8 mouse cellular contexts compared by ENCODE assay signal in genomic region chr7:128238991-128239390, GRCm38 (mm10). TPM values are rescaled to one million over a fixed set of nuclear protein-coding genes. Genes with fewer than 3 reads are reported as not detected.
DNase-seq lines count a peak whose midpoint lies in the region; ATAC-seq and TF ChIP-seq lines count a peak whose summit lies in the region.

No protein-coding gene starts in this region.

- 25% methylated on average over 4 of the region's 4 CpGs for WGBS in heart, embryonic 12.5 days
- WGBS in hindbrain, embryonic 10.5 days: 27% methylated on average over 4 of the region's 4 CpGs
- 32% methylated on average over 4 of the region's 4 CpGs for WGBS in limb, embryonic 14.5 days
- WGBS in midbrain, embryonic 16.5 days: 18% methylated on average over 4 of the region's 4 CpGs

- peak overlapping the region; percentile 78 for H3K4me3 ChIP-seq in heart, embryonic 12.5 days
- H3K4me3 ChIP-seq in cortical plate, adult 2 months (ENCODE audit: insufficient read depth, low read length): peak overlapping the region; percentile 81; the same call in 1 of the 2 replicates
- peak overlapping the region; percentile 69 for H3K4me3 ChIP-seq in hindbrain, embryonic 10.5 days
- H3K4me3 ChIP-seq in limb, embryonic 14.5 days (replicated peaks; ENCODE audit: low read length): peak overlapping the region; percentile 74
- H3K4me3 ChIP-seq in midbrain, embryonic 16.5 days (ENCODE audit: low read depth, low read length): peak overlapping the region; percentile 48

- H3K4me2 ChIP-seq in heart, embryonic 12.5 days: peak overlapping the region; percentile 77
- H3K4me2 ChIP-seq in limb, embryonic 14.5 days (replicated peaks; ENCODE audit: low read depth, low read length, severe bottlenecking): peak overlapping the region; percentile 72
- H3K4me2 ChIP-seq in midbrain, embryonic 16.5 days (ENCODE audit: low read length): peak overlapping the region; percentile 66

- no peak for TF ChIP-seq POLR2A in cortical plate, adult 2 months (IDR thresholded peaks at IDR 0.05; ENCODE audit: extremely low read depth, insufficient read depth, low read length)
- TF ChIP-seq POLR2A in limb, embryonic 14.5 days (IDR thresholded peaks at IDR 0.05; ENCODE audit: borderline replicate concordance, extremely low read depth, insufficient read depth, insufficient read length): no peak

- peaks cover 16% of the 10 kb centered on the region for H3K4me1 ChIP-seq in heart, embryonic 12.5 days (replicated peaks)
- peaks cover 3% of the 10 kb centered on the region; the same call in 1 of the 2 replicates for H3K4me1 ChIP-seq in cortical plate, adult 2 months (ENCODE audit: control insufficient read depth, insufficient read depth, low read length)
- H3K4me1 ChIP-seq in hindbrain, embryonic 10.5 days (replicated peaks): peaks cover 42% of the 10 kb centered on the region
- H3K4me1 ChIP-seq in limb, embryonic 14.5 days (ENCODE audit: control insufficient read depth, insufficient read depth, low read length): peaks cover 13% of the 10 kb centered on the region
- H3K4me1 ChIP-seq in midbrain, embryonic 16.5 days (ENCODE audit: control insufficient read depth, insufficient read depth, low read length): peaks cover 13% of the 10 kb centered on the region

- H3K9ac ChIP-seq in heart, embryonic 12.5 days: 0 out of 2 replicates have a peak overlapping the region, but pooled peaks have one; percentile 51
- peak overlapping the region; percentile 84; the same call in 1 of the 2 replicates for H3K9ac ChIP-seq in limb, embryonic 14.5 days (ENCODE audit: low read depth, low read length, severe bottlenecking)
- no peak overlapping the region for H3K9ac ChIP-seq in midbrain, embryonic 16.5 days (ENCODE audit: low read depth, low read length)

- ATAC-seq in heart, embryonic 12.5 days (ENCODE audit: insufficient number of reproducible peaks, low FRiP score): no peak
- ATAC-seq in limb, embryonic 14.5 days (ENCODE audit: low FRiP score, low read depth): no peak
- ATAC-seq in midbrain, embryonic 16.5 days: no peak

- peak overlapping the region; percentile 87 for H3K27ac ChIP-seq in heart, embryonic 12.5 days (ENCODE audit: poor library complexity, severe bottlenecking)
- no peak overlapping the region for H3K27ac ChIP-seq in cortical plate, adult 2 months (ENCODE audit: insufficient read depth, low read length)
- peak overlapping the region; percentile 97 for H3K27ac ChIP-seq in hindbrain, embryonic 10.5 days
- peak overlapping the region; percentile 87 for H3K27ac ChIP-seq in limb, embryonic 14.5 days (replicated peaks; ENCODE audit: low read depth, low read length)
- peak overlapping the region; percentile 99; the same call in 1 of the 2 replicates for H3K27ac ChIP-seq in midbrain, embryonic 16.5 days (ENCODE audit: low read length)

- peaks cover 51% of the 10 kb centered on the region for H3K36me3 ChIP-seq in heart, embryonic 12.5 days
- H3K36me3 ChIP-seq in hindbrain, embryonic 10.5 days: peaks cover 50% of the 10 kb centered on the region
- H3K36me3 ChIP-seq in limb, embryonic 14.5 days (ENCODE audit: control insufficient read depth, insufficient read depth, low read length): peaks cover 32% of the 10 kb centered on the region
- peaks cover 11% of the 10 kb centered on the region; the same call in 1 of the 2 replicates for H3K36me3 ChIP-seq in midbrain, embryonic 16.5 days (ENCODE audit: control insufficient read depth, insufficient read depth, low read length)

- intact Hi-C loops in heart, postnatal 36 days (cut with DNase I): no loop called here

- TF ChIP-seq CTCF in cortical plate, adult 2 months (IDR thresholded peaks at IDR 0.05; ENCODE audit: extremely low read depth, insufficient read depth, low read length): 0 out of 2 replicates have a peak, but pooled peaks have one; percentile 16

- H3K9me3 ChIP-seq in heart, embryonic 12.5 days (replicated peaks): no peaks in the 10 kb centered on the region
- no peaks in the 10 kb centered on the region for H3K9me3 ChIP-seq in hindbrain, embryonic 10.5 days
- H3K9me3 ChIP-seq in limb, embryonic 14.5 days (ENCODE audit: control insufficient read depth, low read length): no peaks in the 10 kb centered on the region
- no peaks in the 10 kb centered on the region for H3K9me3 ChIP-seq in midbrain, embryonic 16.5 days (replicated peaks; ENCODE audit: control insufficient read depth, low read length, poor library complexity, severe bottlenecking)

- no peak for DNase-seq in heart, postnatal 36 days
- no peak for DNase-seq in hindbrain, embryonic 10.5 days (ENCODE audit: low spot score)
- peak; percentile 60 for DNase-seq in limb, embryonic 14.5 days (ENCODE audit: low spot score)
- no peak for DNase-seq in gastrocnemius, postnatal 25 days
- DNase-seq in gastrocnemius, adult 8-10 months (ENCODE audit: low spot score in 2 of 2): no peak

- no peaks in the 10 kb centered on the region for H3K27me3 ChIP-seq in heart, embryonic 12.5 days (replicated peaks)
- no peaks in the 10 kb centered on the region for H3K27me3 ChIP-seq in hindbrain, embryonic 10.5 days (ENCODE audit: insufficient read depth, poor library complexity, severe bottlenecking)
- H3K27me3 ChIP-seq in limb, embryonic 14.5 days (ENCODE audit: control insufficient read depth, insufficient read depth, low read length): no peaks in the 10 kb centered on the region
- H3K27me3 ChIP-seq in midbrain, embryonic 16.5 days (ENCODE audit: control insufficient read depth, insufficient read depth, low read depth, low read length): no peaks in the 10 kb centered on the region

RNA-seq across cellular contexts. Expression of gene 9130023H24Rik, which starts 1.2 kb away (rescaled TPM):
- polyA plus RNA-seq in heart, embryonic 12.5 days (2016; fragmentation: Nextera tagmentation; extraction: Ambion mirVana): 7.1 and 7.5 TPM in 2 replicates
- total RNA-seq in heart, postnatal 36 days (2021): 1 to 10 TPM; 2.9 to 4.2 TPM
- 1.9 and 2.4 TPM in 2 replicates for polyA plus RNA-seq in cortical plate, adult 2 months (2012; rRNA removed)
- 10.2 and 13.5 TPM in 2 replicates for polyA plus RNA-seq in hindbrain, embryonic 10.5 days (2016; fragmentation: Nextera tagmentation; extraction: Ambion mirVana)
- polyA plus RNA-seq in limb, embryonic 14.5 days (2012; rRNA removed): 3.2 and 3.4 TPM in 2 replicates
- 8.1 and 8.8 TPM in 2 replicates for polyA plus RNA-seq in limb, embryonic 14.5 days (2014; fragmentation: Nextera tagmentation; extraction: Ambion mirVana)
- 6.8 and 7.7 TPM in 2 replicates for polyA plus RNA-seq in midbrain, embryonic 16.5 days (2015; fragmentation: Nextera tagmentation; extraction: Ambion mirVana)
- 1 to 10 TPM; 1.7 to 2.0 TPM for total RNA-seq in gastrocnemius, postnatal 25 days (2021)
- 1 to 10 TPM; 1.7 to 3.0 (median 1.9) TPM for total RNA-seq in gastrocnemius, adult 8-10 months (2022)

RNA-seq across cellular contexts. Expression of gene Armc5, which starts 1.8 kb away (rescaled TPM):
- 15.3 and 15.7 TPM in 2 replicates for polyA plus RNA-seq in heart, embryonic 12.5 days (2016; fragmentation: Nextera tagmentation; extraction: Ambion mirVana)
- 1 to 10 TPM; 7.4 to 8.4 TPM for total RNA-seq in heart, postnatal 36 days (2021)
- polyA plus RNA-seq in cortical plate, adult 2 months (2012; rRNA removed): 12.9 and 13.0 TPM in 2 replicates
- 16.7 and 19.6 TPM in 2 replicates for polyA plus RNA-seq in hindbrain, embryonic 10.5 days (2016; fragmentation: Nextera tagmentation; extraction: Ambion mirVana)
- 21.2 and 31.9 TPM in 2 replicates for polyA plus RNA-seq in limb, embryonic 14.5 days (2012; rRNA removed)
- 14.5 and 16.7 TPM in 2 replicates for polyA plus RNA-seq in limb, embryonic 14.5 days (2014; fragmentation: Nextera tagmentation; extraction: Ambion mirVana)
- 12.4 and 12.7 TPM in 2 replicates for polyA plus RNA-seq in midbrain, embryonic 16.5 days (2015; fragmentation: Nextera tagmentation; extraction: Ambion mirVana)
- total RNA-seq in gastrocnemius, postnatal 25 days (2021): 1 to 10 TPM; 5.8 to 8.7 TPM
- 10 to 100 TPM in 1 of 4 experiments, 1 to 10 TPM in 3; 7.3 to 11.0 (median 8.7) TPM for total RNA-seq in gastrocnemius, adult 8-10 months (2022)

RNA-seq across cellular contexts. Expression of gene Tgfb1i1, which starts 7.6 kb away (rescaled TPM):
- 198 and 202 TPM in 2 replicates for polyA plus RNA-seq in heart, embryonic 12.5 days (2016; fragmentation: Nextera tagmentation; extraction: Ambion mirVana)
- total RNA-seq in heart, postnatal 36 days (2021): 10 to 100 TPM; 17.4 to 20.8 TPM
- polyA plus RNA-seq in cortical plate, adult 2 months (2012; rRNA removed): 16.4 and 17.6 TPM in 2 replicates
- polyA plus RNA-seq in hindbrain, embryonic 10.5 days (2016; fragmentation: Nextera tagmentation; extraction: Ambion mirVana): 37.9 and 50.9 TPM in 2 replicates
- 46.0 and 55.5 TPM in 2 replicates for polyA plus RNA-seq in limb, embryonic 14.5 days (2012; rRNA removed)
- 51.2 and 55.4 TPM in 2 replicates for polyA plus RNA-seq in limb, embryonic 14.5 days (2014; fragmentation: Nextera tagmentation; extraction: Ambion mirVana)
- 22.0 and 23.3 TPM in 2 replicates for polyA plus RNA-seq in midbrain, embryonic 16.5 days (2015; fragmentation: Nextera tagmentation; extraction: Ambion mirVana)
- 10 to 100 TPM in 1 of 2 experiments, 1 to 10 TPM in 1; 9.0 to 10.2 TPM for total RNA-seq in gastrocnemius, postnatal 25 days (2021)
- 1 to 10 TPM; 3.3 to 4.1 (median 3.6) TPM for total RNA-seq in gastrocnemius, adult 8-10 months (2022)

RNA-seq across cellular contexts. Expression of gene Slc5a2, which starts 26.5 kb away (rescaled TPM):
- polyA plus RNA-seq in heart, embryonic 12.5 days (2016; fragmentation: Nextera tagmentation; extraction: Ambion mirVana): 0.11 and 0.23 TPM in 2 replicates
- not detected for total RNA-seq in heart, postnatal 36 days (2021)
- polyA plus RNA-seq in cortical plate, adult 2 months (2012; rRNA removed): not detected in 2 replicates
- polyA plus RNA-seq in hindbrain, embryonic 10.5 days (2016; fragmentation: Nextera tagmentation; extraction: Ambion mirVana): 0.29 TPM in 1 of 2 replicates, not detected in the other
- 0.04 TPM in 1 of 2 replicates, not detected in the other for polyA plus RNA-seq in limb, embryonic 14.5 days (2012; rRNA removed)
- polyA plus RNA-seq in limb, embryonic 14.5 days (2014; fragmentation: Nextera tagmentation; extraction: Ambion mirVana): not detected in 2 replicates
- not detected in 2 replicates for polyA plus RNA-seq in midbrain, embryonic 16.5 days (2015; fragmentation: Nextera tagmentation; extraction: Ambion mirVana)
- total RNA-seq in gastrocnemius, postnatal 25 days (2021): not detected
- not detected for total RNA-seq in gastrocnemius, adult 8-10 months (2022)

RNA-seq across cellular contexts. Expression of gene Cox6a2, which starts 32.8 kb away (rescaled TPM):
- polyA plus RNA-seq in heart, embryonic 12.5 days (2016; fragmentation: Nextera tagmentation; extraction: Ambion mirVana): 632 and 633 TPM in 2 replicates
- 1,000 to 10,000 TPM; 2,318 to 2,864 TPM for total RNA-seq in heart, postnatal 36 days (2021)
- 29.5 and 36.4 TPM in 2 replicates for polyA plus RNA-seq in cortical plate, adult 2 months (2012; rRNA removed)
- 0.25 TPM in 1 of 2 replicates, not detected in the other for polyA plus RNA-seq in hindbrain, embryonic 10.5 days (2016; fragmentation: Nextera tagmentation; extraction: Ambion mirVana)
- 53.8 and 80.3 TPM in 2 replicates for polyA plus RNA-seq in limb, embryonic 14.5 days (2012; rRNA removed)
- 40.2 and 70.8 TPM in 2 replicates for polyA plus RNA-seq in limb, embryonic 14.5 days (2014; fragmentation: Nextera tagmentation; extraction: Ambion mirVana)
- 0.38 TPM in 1 of 2 replicates, not detected in the other for polyA plus RNA-seq in midbrain, embryonic 16.5 days (2015; fragmentation: Nextera tagmentation; extraction: Ambion mirVana)
- 1,000 to 10,000 TPM; 1,477 to 1,564 TPM for total RNA-seq in gastrocnemius, postnatal 25 days (2021)
- 1,000 to 10,000 TPM; 1,058 to 1,573 (median 1,397) TPM for total RNA-seq in gastrocnemius, adult 8-10 months (2022)
